Mouse (Mus musculus): ENCODE measurements around the gene Adh1. TPM values are rescaled to one million over a fixed set of nuclear protein-coding genes. Genes with fewer than 3 reads are reported as not detected.

Gene Adh1
- polyA plus RNA-seq, 1 experiment from 2014 or later = 160 TPM

DNA sequence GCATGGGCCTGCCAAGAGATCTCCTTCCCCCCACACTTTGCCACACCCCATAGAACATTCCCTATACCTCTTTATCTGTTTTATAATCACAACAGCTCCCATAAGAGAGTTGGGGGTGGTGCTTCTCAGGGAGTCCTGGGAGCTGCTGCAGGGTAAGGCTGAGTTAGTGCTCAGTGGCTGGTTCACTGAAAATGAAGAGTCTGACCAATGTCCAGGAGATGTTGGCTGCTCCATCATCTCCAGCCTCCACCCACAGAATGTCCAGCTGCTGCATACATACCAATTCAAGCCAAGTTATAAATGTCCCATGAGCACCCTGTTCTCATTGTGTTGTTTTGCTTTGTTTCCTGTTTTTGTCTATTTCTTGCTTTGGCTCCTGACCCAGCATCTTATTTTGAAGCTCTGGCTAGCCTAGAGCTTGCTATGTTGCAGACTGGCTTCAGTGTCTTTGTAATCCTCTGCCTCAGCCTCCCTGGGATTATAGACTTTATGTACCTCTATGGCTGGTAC is 14.2 kb upstream of the Adh1 start:
- Histone ChIP-seq H3K36me3 (ENCODE audit: insufficient read depth, low read length) (no peaks in the 10 kb centered on the region), H3K9me3 (replicated peaks; ENCODE audit: low read length) (no peaks in the 10 kb centered on the region), H3K4me3 (replicated peaks; ENCODE audit: low read depth, low read length) (no peak overlapping the region), H3K27ac (no peak overlapping the region), H3K4me2 (ENCODE audit: low read length) (no peak overlapping the region), H3K9ac (ENCODE audit: low read depth, low read length) (no peak overlapping the region), H3K27me3 (ENCODE audit: insufficient read depth, low read length) (no peaks in the 10 kb centered on the region), H3K4me1 (replicated peaks; ENCODE audit: insufficient read depth, low read length) (peaks cover 25% of the 10 kb centered on the region)
- TF ChIP-seq CTCF (IDR thresholded peaks at IDR 0.05; ENCODE audit: low read depth) = no peak
- ATAC-seq (replicated peaks; ENCODE audit: low FRiP score, low read depth) (no peak), DNase-seq (ENCODE audit: low spot score) (no peak)

- 86% methylated on average over 4 of the region's 4 CpGs for WGBS
- H3K36me3 ChIP-seq (ENCODE audit: insufficient read depth, low read length) = no peaks in the 10 kb centered on the region
- no peak for ATAC-seq (replicated peaks; ENCODE audit: low FRiP score, low read depth)
Measured at GRCm38 (mm10) chr3:138247241-138247640, 13.6 kb upstream of the Adh1 start.

DNA sequence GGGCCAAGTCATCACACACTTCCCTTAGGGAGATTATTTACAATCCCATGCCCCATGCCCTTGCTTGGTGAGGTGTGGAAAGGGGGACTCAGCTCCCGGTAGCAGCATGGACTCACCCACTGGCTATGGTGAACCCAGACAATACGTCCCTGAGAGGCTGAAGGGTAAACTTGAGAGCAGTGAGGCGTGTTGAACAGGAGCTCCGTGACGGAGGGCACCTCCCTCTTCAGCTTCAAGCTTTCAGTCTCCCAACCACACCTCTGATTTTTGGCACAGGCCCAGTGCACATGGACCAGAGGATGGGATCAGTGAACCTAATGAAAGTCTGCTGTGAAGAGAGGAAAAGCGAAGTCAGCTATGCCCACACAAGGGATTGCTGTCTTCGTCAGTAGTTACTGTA is 12.8 kb upstream of the Adh1 start:
- H3K4me1 ChIP-seq (replicated peaks; ENCODE audit: insufficient read depth, low read length) = peaks cover 16% of the 10 kb centered on the region
- H3K9ac ChIP-seq (ENCODE audit: low read depth, low read length) = no peak overlapping the region
- H3K4me2 ChIP-seq (ENCODE audit: low read length) = no peak overlapping the region
- H3K36me3 ChIP-seq (ENCODE audit: insufficient read depth, low read length) = no peaks in the 10 kb centered on the region
- no peaks in the 10 kb centered on the region for H3K27me3 ChIP-seq (ENCODE audit: insufficient read depth, low read length)
- DNase-seq (ENCODE audit: low spot score) (peak; percentile 86), ATAC-seq (replicated peaks; ENCODE audit: low FRiP score, low read depth) (peak; percentile 95)
- WGBS = 36% methylated on average over 7 of the region's 7 CpGs
- H3K27ac ChIP-seq = peak overlapping the region; percentile 78
- TF ChIP-seq CTCF (IDR thresholded peaks at IDR 0.05; ENCODE audit: low read depth) = no peak
- no peak overlapping the region for H3K4me3 ChIP-seq (replicated peaks; ENCODE audit: low read depth, low read length)
- no peaks in the 10 kb centered on the region for H3K9me3 ChIP-seq (replicated peaks; ENCODE audit: low read length)

More at GRCm38 (mm10) chr3:138247241-138247640, 13.6 kb upstream of the Adh1 start:
- Histone ChIP-seq H3K9ac (ENCODE audit: low read depth, low read length) (no peak overlapping the region), H3K4me3 (replicated peaks; ENCODE audit: low read depth, low read length) (no peak overlapping the region), H3K9me3 (replicated peaks; ENCODE audit: low read length) (no peaks in the 10 kb centered on the region), H3K27me3 (ENCODE audit: insufficient read depth, low read length) (no peaks in the 10 kb centered on the region), H3K4me2 (ENCODE audit: low read length) (no peak overlapping the region), H3K27ac (peak overlapping the region; percentile 78), H3K4me1 (replicated peaks; ENCODE audit: insufficient read depth, low read length) (peaks cover 20% of the 10 kb centered on the region)
- no peak for TF ChIP-seq CTCF (IDR thresholded peaks at IDR 0.05; ENCODE audit: low read depth)
- no peak for DNase-seq (ENCODE audit: low spot score)

- no peak overlapping the region for H3K4me2 ChIP-seq (ENCODE audit: low read length)
- no peaks in the 10 kb centered on the region for H3K27me3 ChIP-seq (ENCODE audit: insufficient read depth, low read length)
- DNase-seq (ENCODE audit: low spot score) (peak; percentile 79), ATAC-seq (replicated peaks; ENCODE audit: low FRiP score, low read depth) (peak; percentile 38; the same call in 1 of the 2 replicates)
- no peak overlapping the region for H3K9ac ChIP-seq (ENCODE audit: low read depth, low read length)
- peaks cover 16% of the 10 kb centered on the region for H3K4me1 ChIP-seq (replicated peaks; ENCODE audit: insufficient read depth, low read length)
- peak overlapping the region; percentile 78; the same call in 1 of the 2 replicates for H3K27ac ChIP-seq
- H3K4me3 ChIP-seq (replicated peaks; ENCODE audit: low read depth, low read length) = no peak overlapping the region
- no peak for TF ChIP-seq CTCF (IDR thresholded peaks at IDR 0.05; ENCODE audit: low read depth)
- 62% methylated on average over 8 of the region's 8 CpGs for WGBS
- H3K9me3 ChIP-seq (replicated peaks; ENCODE audit: low read length) = no peaks in the 10 kb centered on the region
- H3K36me3 ChIP-seq (ENCODE audit: insufficient read depth, low read length) = no peaks in the 10 kb centered on the region
Measured at GRCm38 (mm10) chr3:138248746-138249145, 12.0 kb upstream of the Adh1 start.

GRCm38 (mm10) chr3:138251156-138251555 is 9.6 kb upstream of the Adh1 start:
- peaks cover 11% of the 10 kb centered on the region for H3K4me1 ChIP-seq (replicated peaks; ENCODE audit: insufficient read depth, low read length)
- no peak overlapping the region for H3K4me3 ChIP-seq (replicated peaks; ENCODE audit: low read depth, low read length)
- H3K9ac ChIP-seq (ENCODE audit: low read depth, low read length) = no peak overlapping the region
- H3K36me3 ChIP-seq (ENCODE audit: insufficient read depth, low read length) = no peaks in the 10 kb centered on the region
- H3K4me2 ChIP-seq (ENCODE audit: low read length) = no peak overlapping the region
- no peak overlapping the region for H3K27ac ChIP-seq
- 79% methylated on average over 6 of the region's 6 CpGs for WGBS
- no peaks in the 10 kb centered on the region for H3K9me3 ChIP-seq (replicated peaks; ENCODE audit: low read length)
- no peaks in the 10 kb centered on the region for H3K27me3 ChIP-seq (ENCODE audit: insufficient read depth, low read length)
- no peak for TF ChIP-seq CTCF (IDR thresholded peaks at IDR 0.05; ENCODE audit: low read depth)
- DNase-seq (ENCODE audit: low spot score) = no peak
- ATAC-seq (replicated peaks; ENCODE audit: low FRiP score, low read depth) = no peak

GRCm38 (mm10) chr3:138254205-138254604 is 6.6 kb upstream of the Adh1 start:
- no peaks in the 10 kb centered on the region for H3K4me1 ChIP-seq (replicated peaks; ENCODE audit: insufficient read depth, low read length)
- no peak overlapping the region for H3K9ac ChIP-seq (ENCODE audit: low read depth, low read length)
- no peak for TF ChIP-seq CTCF (IDR thresholded peaks at IDR 0.05; ENCODE audit: low read depth)
- DNase-seq (ENCODE audit: low spot score) = no peak
- H3K9me3 ChIP-seq (replicated peaks; ENCODE audit: low read length) = no peaks in the 10 kb centered on the region
- H3K4me2 ChIP-seq (ENCODE audit: low read length) = no peak overlapping the region
- no peaks in the 10 kb centered on the region for H3K36me3 ChIP-seq (ENCODE audit: insufficient read depth, low read length)
- 50% methylated on average over 5 of the region's 5 CpGs for WGBS
- no peak overlapping the region for H3K27ac ChIP-seq
- no peak overlapping the region for H3K4me3 ChIP-seq (replicated peaks; ENCODE audit: low read depth, low read length)
- 0 out of 2 replicates have a peak, but pooled peaks have one; percentile 17 for ATAC-seq (replicated peaks; ENCODE audit: low FRiP score, low read depth)
- H3K27me3 ChIP-seq (ENCODE audit: insufficient read depth, low read length) = no peaks in the 10 kb centered on the region

DNA sequence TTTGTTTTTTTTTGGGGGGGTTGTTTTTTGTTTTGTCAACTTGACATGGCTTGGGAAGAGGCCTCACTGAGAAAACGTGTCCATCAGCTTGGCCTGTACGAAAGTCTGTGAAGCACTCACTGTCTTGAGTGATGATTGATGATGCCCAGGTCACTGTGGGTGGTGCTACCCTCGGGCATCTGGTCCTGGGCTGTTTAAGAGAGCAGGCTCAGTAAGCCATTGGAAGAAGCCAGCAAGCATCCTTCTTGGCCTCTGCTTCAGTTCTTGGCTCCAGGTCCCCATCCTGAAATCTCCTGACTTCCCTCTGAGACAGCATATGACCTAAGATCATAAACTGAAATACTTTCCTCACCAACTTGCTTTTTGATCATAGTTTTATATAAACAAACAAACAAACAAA is 5.4 kb upstream of the Adh1 start:
- Histone ChIP-seq H3K27ac (no peak overlapping the region), H3K27me3 (ENCODE audit: insufficient read depth, low read length) (no peaks in the 10 kb centered on the region), H3K9ac (ENCODE audit: low read depth, low read length) (no peak overlapping the region), H3K9me3 (replicated peaks; ENCODE audit: low read length) (no peaks in the 10 kb centered on the region), H3K4me1 (replicated peaks; ENCODE audit: insufficient read depth, low read length) (no peaks in the 10 kb centered on the region), H3K4me2 (ENCODE audit: low read length) (no peak overlapping the region), H3K36me3 (ENCODE audit: insufficient read depth, low read length) (no peaks in the 10 kb centered on the region), H3K4me3 (replicated peaks; ENCODE audit: low read depth, low read length) (no peak overlapping the region)
- DNase-seq (ENCODE audit: low spot score) (no peak), ATAC-seq (replicated peaks; ENCODE audit: low FRiP score, low read depth) (no peak; the same call in 1 of the 2 replicates)
- TF ChIP-seq CTCF (IDR thresholded peaks at IDR 0.05; ENCODE audit: low read depth) = no peak
- WGBS = 34% methylated on average over 3 of the region's 3 CpGs

Measured in kidney, postnatal 0 days (tissue).